Mouse (Mus musculus) olfactory bulb, adult 2 months (tissue): ENCODE results near the gene Dync1i1.

ENCODE experiments used
- CTCF ChIP-seq: fragments of 200-500 bp; IDR thresholded peaks from 2 replicates; pipeline ENCODE4 v1.5.1; 2012; ENCODE audit warnings: low read depth, mild to moderate bottlenecking, low read length, moderate library complexity; ENCODE audit not compliant: insufficient read depth
- POLR2A ChIP-seq: fragments of 200-500 bp; IDR thresholded peaks from 2 replicates; pipeline ENCODE4 v1.6.1; 2012; ENCODE audit warnings: mild to moderate bottlenecking, low read depth, low read length, moderate library complexity; ENCODE audit not compliant: insufficient read depth

DNA sequence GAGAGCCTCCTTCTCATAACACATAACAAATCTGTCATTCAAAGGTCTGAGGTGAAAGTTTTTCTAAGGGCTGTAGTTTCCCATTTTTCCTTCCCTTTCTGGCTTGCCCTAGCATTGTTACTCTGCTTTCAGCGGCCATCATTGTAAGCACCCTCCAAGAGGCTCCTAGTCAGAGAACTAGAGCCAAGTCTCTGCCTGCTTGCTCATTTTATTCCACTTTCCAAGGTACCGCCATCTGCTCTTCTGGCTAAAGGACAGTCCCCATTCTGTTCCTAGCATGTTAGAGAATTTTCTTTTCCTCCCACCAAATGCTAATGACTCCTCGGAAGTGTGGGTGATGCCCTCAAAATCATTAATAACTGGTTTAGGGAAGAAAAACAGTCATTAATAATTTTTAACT is 276.6 kb downstream of the Dync1i1 start:
- TF ChIP-seq POLR2A (no peak), CTCF (no peak)
